Mouse (Mus musculus): ENCODE measurements at regions not wholly inside any gene's neighbourhood (a gene's known extent, or its start where the extent isn't known, plus 50 kb on each side); places are given as distances from the start of the nearest gene placed in this dataset.
A peak's percentile ranks its signal among the peaks of the same experiment; 100 is the strongest.

GRCm38 (mm10) chr7:40052255-40052654, 534.7 kb downstream of the Zfp619 start:
- DNase-seq (ENCODE audit: low spot score in 2 of 2): no peak

GRCm38 (mm10) chr7:40058836-40059235, 541.3 kb downstream of the Zfp619 start:
- no peak for DNase-seq (ENCODE audit: low spot score in 2 of 2)

GRCm38 (mm10) chr7:40064631-40065030, 547.1 kb downstream of the Zfp619 start:
- no peak for DNase-seq (ENCODE audit: low spot score in 2 of 2)

GRCm38 (mm10) chr7:40065526-40065925, 548.0 kb downstream of the Zfp619 start:
- DNase-seq (ENCODE audit: low spot score in 2 of 2): no peak

- DNase-seq (ENCODE audit: low spot score in 2 of 2): no peak
These were observed 549.8 kb downstream of the Zfp619 start for GRCm38 (mm10) chr7:40067378-40067777.

- no peak for DNase-seq (ENCODE audit: low spot score in 2 of 2)
These were observed 553.7 kb downstream of the Zfp619 start for GRCm38 (mm10) chr7:40071313-40071712.

GRCm38 (mm10) chr7:40072478-40072877, 554.9 kb downstream of the Zfp619 start:
- DNase-seq (ENCODE audit: low spot score in 2 of 2): no peak

- DNase-seq (ENCODE audit: low spot score in 2 of 2): no peak
These were observed 568.7 kb downstream of the Zfp619 start for GRCm38 (mm10) chr7:40086236-40086635.

GRCm38 (mm10) chr7:40097094-40097493, 579.5 kb downstream of the Zfp619 start:
- no peak for DNase-seq (ENCODE audit: low spot score in 2 of 2)

- DNase-seq (ENCODE audit: low spot score in 2 of 2): peak in 1 of 2 experiments; percentile 4
These were observed 585.7 kb downstream of the Zfp619 start for GRCm38 (mm10) chr7:40103057-40103945.

- DNase-seq (ENCODE audit: low spot score in 2 of 2): no peak
These were observed 625.3 kb downstream of the Zfp619 start for GRCm38 (mm10) chr7:40142906-40143305.

GRCm38 (mm10) chr7:40144431-40144830, 626.9 kb downstream of the Zfp619 start:
- DNase-seq (ENCODE audit: low spot score in 2 of 2): no peak

GRCm38 (mm10) chr7:40177570-40177969, 660.0 kb downstream of the Zfp619 start:
- no peak for DNase-seq (ENCODE audit: low spot score in 2 of 2)

- DNase-seq (ENCODE audit: low spot score in 2 of 2): peak in 1 of 2 experiments; percentile 4
These were observed 677.8 kb downstream of the Zfp619 start for GRCm38 (mm10) chr7:40195366-40195765.

GRCm38 (mm10) chr7:40202615-40203014, 685.0 kb downstream of the Zfp619 start:
- no peak for DNase-seq (ENCODE audit: low spot score in 2 of 2)

GRCm38 (mm10) chr7:40211956-40212355, 686.2 kb upstream of the Vstm2b start:
- no peak for DNase-seq (ENCODE audit: low spot score in 2 of 2)

- DNase-seq (ENCODE audit: low spot score in 2 of 2): no peak
These were observed 685.6 kb upstream of the Vstm2b start for GRCm38 (mm10) chr7:40212576-40212975.

- DNase-seq (ENCODE audit: low spot score in 2 of 2): no peak
These were observed 684.5 kb upstream of the Vstm2b start for GRCm38 (mm10) chr7:40213646-40214045.

GRCm38 (mm10) chr7:40214395-40214794, 683.7 kb upstream of the Vstm2b start:
- no peak for DNase-seq (ENCODE audit: low spot score in 2 of 2)

- DNase-seq (ENCODE audit: low spot score in 2 of 2): no peak
These were observed 682.9 kb upstream of the Vstm2b start for GRCm38 (mm10) chr7:40215271-40215670.

- DNase-seq (ENCODE audit: low spot score in 2 of 2): no peak
These were observed 677.6 kb upstream of the Vstm2b start for GRCm38 (mm10) chr7:40220549-40220948.

GRCm38 (mm10) chr7:40245188-40245587, 652.9 kb upstream of the Vstm2b start:
- no peak for DNase-seq (ENCODE audit: low spot score in 2 of 2)

- DNase-seq (ENCODE audit: low spot score in 2 of 2): no peak
These were observed 649.6 kb upstream of the Vstm2b start for GRCm38 (mm10) chr7:40248521-40248920.

Data from adrenal gland, postnatal 4 days (tissue).